Mouse (Mus musculus): Measurements from ENCODE around the gene Sema5b. TPM values are rescaled to one million over a fixed set of nuclear protein-coding genes. Genes with fewer than 3 reads are reported as not detected.

The Sema5b gene
- polyA plus RNA-seq, 1 experiment, result 64.3 TPM

GRCm38 (mm10) chr16:35509331-35510070 is 31.4 kb upstream of the Sema5b start:
- TF ChIP-seq POLR2A (IDR thresholded peaks at IDR 0.05; ENCODE audit: control insufficient read depth, low read depth, low read length), result no peak
- TF ChIP-seq CTCF (IDR thresholded peaks at IDR 0.05; ENCODE audit: control insufficient read depth, insufficient read depth, insufficient replicate concordance, low read depth, low read length), result no peak
- H3K36me3 ChIP-seq (ENCODE audit: control insufficient read depth, insufficient read depth, low read length), result no peaks in the 10 kb centered on the region
- H3K27me3 ChIP-seq (ENCODE audit: control insufficient read depth, insufficient read depth, low read length), result no peaks in the 10 kb centered on the region
- H3K27ac ChIP-seq (ENCODE audit: control insufficient read depth, insufficient read depth, low read depth, low read length), result no peak overlapping the region
- H3K4me3 ChIP-seq (ENCODE audit: control insufficient read depth, low read depth, low read length), result no peak overlapping the region
- H3K4me1 ChIP-seq (ENCODE audit: control insufficient read depth, insufficient read depth, low read length), result peaks cover 2% of the 10 kb centered on the region

DNA sequence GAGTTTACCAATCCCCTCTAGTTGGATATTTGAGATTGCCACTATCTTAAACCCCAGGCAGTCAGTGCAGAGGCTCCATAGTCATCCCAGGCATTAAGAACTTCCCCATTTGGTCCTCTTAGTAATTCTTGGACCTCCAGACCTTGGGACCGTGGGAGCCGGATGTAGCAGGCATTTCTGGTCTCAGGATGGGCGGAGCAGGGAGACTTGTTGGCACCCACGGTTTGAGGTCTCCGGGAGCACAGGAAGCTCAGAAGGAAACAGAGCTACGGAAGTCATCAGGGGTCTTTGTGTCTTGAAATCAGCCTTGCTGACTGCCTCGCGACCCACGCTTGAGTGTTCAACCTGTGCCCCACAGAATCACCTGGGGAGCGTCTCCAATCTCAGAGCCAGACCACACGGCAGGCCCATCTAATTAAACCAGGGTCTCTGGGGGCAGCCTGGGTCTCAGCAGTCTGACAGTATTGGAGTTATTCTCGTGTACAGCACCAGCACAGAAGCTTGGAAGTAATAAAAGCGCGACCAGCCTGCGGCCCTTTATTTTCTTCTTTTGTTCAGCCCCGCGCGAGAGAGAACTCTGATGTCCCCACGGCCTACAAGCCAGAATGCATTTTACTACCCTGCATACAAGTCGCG is 24.9 kb upstream of the Sema5b start:
- no peaks in the 10 kb centered on the region for H3K27me3 ChIP-seq (ENCODE audit: control insufficient read depth, insufficient read depth, low read length)
- no peak overlapping the region for H3K4me3 ChIP-seq (ENCODE audit: control insufficient read depth, low read depth, low read length)
- H3K27ac ChIP-seq (ENCODE audit: control insufficient read depth, insufficient read depth, low read depth, low read length), result no peak overlapping the region
- TF ChIP-seq POLR2A (IDR thresholded peaks at IDR 0.05; ENCODE audit: control insufficient read depth, low read depth, low read length) (no peak), CTCF (IDR thresholded peaks at IDR 0.05; ENCODE audit: control insufficient read depth, insufficient read depth, insufficient replicate concordance, low read depth, low read length) (no peak)
- H3K4me1 ChIP-seq (ENCODE audit: control insufficient read depth, insufficient read depth, low read length), result peaks cover 5% of the 10 kb centered on the region; the same call in 1 of the 2 replicates
- no peaks in the 10 kb centered on the region for H3K36me3 ChIP-seq (ENCODE audit: control insufficient read depth, insufficient read depth, low read length)

- H3K36me3 ChIP-seq (ENCODE audit: control insufficient read depth, insufficient read depth, low read length), result no peaks in the 10 kb centered on the region
- no peak overlapping the region for H3K4me3 ChIP-seq (ENCODE audit: control insufficient read depth, low read depth, low read length)
- no peaks in the 10 kb centered on the region for H3K27me3 ChIP-seq (ENCODE audit: control insufficient read depth, insufficient read depth, low read length)
- TF ChIP-seq CTCF (IDR thresholded peaks at IDR 0.05; ENCODE audit: control insufficient read depth, insufficient read depth, insufficient replicate concordance, low read depth, low read length), result no peak
- no peak for TF ChIP-seq POLR2A (IDR thresholded peaks at IDR 0.05; ENCODE audit: control insufficient read depth, low read depth, low read length)
- H3K27ac ChIP-seq (ENCODE audit: control insufficient read depth, insufficient read depth, low read depth, low read length), result no peak overlapping the region
- H3K4me1 ChIP-seq (ENCODE audit: control insufficient read depth, insufficient read depth, low read length), result peaks cover 5% of the 10 kb centered on the region; the same call in 1 of the 2 replicates
Measured at GRCm38 (mm10) chr16:35517976-35518951, 22.7 kb upstream of the Sema5b start.

DNA sequence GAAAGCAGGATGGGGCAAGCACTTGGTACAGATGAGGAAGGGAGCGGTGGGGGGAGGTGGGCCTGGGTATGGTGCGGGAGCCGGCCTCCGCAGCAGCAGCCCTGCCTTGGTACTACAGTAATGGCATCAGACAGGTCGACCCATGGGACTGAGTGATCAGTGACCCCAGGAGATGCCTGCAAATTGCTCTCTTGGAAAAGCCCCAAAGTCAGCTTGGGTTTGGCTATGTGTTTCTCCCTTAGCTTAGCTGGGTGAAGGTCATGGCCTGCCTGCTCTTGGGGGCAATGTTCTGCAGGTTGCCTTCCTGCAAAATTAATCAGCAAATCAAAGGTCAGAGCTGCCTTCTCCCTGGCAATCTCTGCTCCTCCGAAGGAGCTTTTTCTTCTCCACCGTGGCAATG is 21.7 kb upstream of the Sema5b start:
- TF ChIP-seq CTCF (IDR thresholded peaks at IDR 0.05; ENCODE audit: control insufficient read depth, insufficient read depth, insufficient replicate concordance, low read depth, low read length), result no peak
- no peak for TF ChIP-seq POLR2A (IDR thresholded peaks at IDR 0.05; ENCODE audit: control insufficient read depth, low read depth, low read length)
- Histone ChIP-seq H3K4me3 (ENCODE audit: control insufficient read depth, low read depth, low read length) (no peak overlapping the region), H3K4me1 (ENCODE audit: control insufficient read depth, insufficient read depth, low read length) (peaks cover 5% of the 10 kb centered on the region; the same call in 1 of the 2 replicates), H3K36me3 (ENCODE audit: control insufficient read depth, insufficient read depth, low read length) (no peaks in the 10 kb centered on the region), H3K27me3 (ENCODE audit: control insufficient read depth, insufficient read depth, low read length) (no peaks in the 10 kb centered on the region), H3K27ac (ENCODE audit: control insufficient read depth, insufficient read depth, low read depth, low read length) (no peak overlapping the region)

GRCm38 (mm10) chr16:35524200-35524599 is 16.7 kb upstream of the Sema5b start:
- Histone ChIP-seq H3K27ac (ENCODE audit: control insufficient read depth, insufficient read depth, low read depth, low read length) (no peak overlapping the region), H3K36me3 (ENCODE audit: control insufficient read depth, insufficient read depth, low read length) (no peaks in the 10 kb centered on the region), H3K4me3 (ENCODE audit: control insufficient read depth, low read depth, low read length) (no peak overlapping the region), H3K27me3 (ENCODE audit: control insufficient read depth, insufficient read depth, low read length) (no peaks in the 10 kb centered on the region), H3K4me1 (ENCODE audit: control insufficient read depth, insufficient read depth, low read length) (no peaks in the 10 kb centered on the region; the same call in 1 of the 2 replicates)
- TF ChIP-seq CTCF (IDR thresholded peaks at IDR 0.05; ENCODE audit: control insufficient read depth, insufficient read depth, insufficient replicate concordance, low read depth, low read length) (no peak), POLR2A (IDR thresholded peaks at IDR 0.05; ENCODE audit: control insufficient read depth, low read depth, low read length) (no peak)

DNA sequence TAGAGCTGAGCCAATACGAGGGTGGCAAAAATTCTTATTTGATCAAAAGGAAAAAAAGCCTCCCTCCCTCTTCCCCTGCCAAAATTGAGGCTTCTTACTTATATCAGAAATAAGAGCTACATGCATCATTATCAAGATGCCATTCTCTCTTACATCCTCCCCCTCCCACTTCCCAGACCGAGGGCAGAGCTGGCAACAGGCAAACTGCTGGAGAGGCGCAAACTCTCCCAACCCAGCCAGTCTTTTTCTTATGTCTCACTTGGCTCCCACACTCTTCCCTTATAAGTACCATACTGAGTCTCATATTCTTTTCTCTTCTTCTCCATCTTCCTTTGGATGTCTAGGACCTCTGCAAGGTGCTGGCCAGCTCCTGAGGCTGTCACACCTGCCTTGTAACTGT is 6.3 kb upstream of the Sema5b start:
- Histone ChIP-seq H3K27ac (ENCODE audit: control insufficient read depth, insufficient read depth, low read depth, low read length) (no peak overlapping the region), H3K4me1 (ENCODE audit: control insufficient read depth, insufficient read depth, low read length) (no peaks in the 10 kb centered on the region; the same call in 1 of the 2 replicates), H3K36me3 (ENCODE audit: control insufficient read depth, insufficient read depth, low read length) (no peaks in the 10 kb centered on the region), H3K4me3 (ENCODE audit: control insufficient read depth, low read depth, low read length) (no peak overlapping the region), H3K27me3 (ENCODE audit: control insufficient read depth, insufficient read depth, low read length) (no peaks in the 10 kb centered on the region)
- TF ChIP-seq POLR2A (IDR thresholded peaks at IDR 0.05; ENCODE audit: control insufficient read depth, low read depth, low read length), result no peak
- no peak for TF ChIP-seq CTCF (IDR thresholded peaks at IDR 0.05; ENCODE audit: control insufficient read depth, insufficient read depth, insufficient replicate concordance, low read depth, low read length)

All from testis, adult 2 months (tissue).